Mouse (Mus musculus) activated CD4-positive, CD25-positive, alpha-beta regulatory T cell, adult 9 weeks (primary cell): ENCODE measurements around the gene Il6ra. TPM values are rescaled to one million over a fixed set of nuclear protein-coding genes. Genes with fewer than 3 reads are reported as not detected.

Experiments
- polyA plus RNA-seq: library from polyadenylated mRNA; unstranded; fragments of 100-300 nt; shearing (Covaris generic); gene quantifications from one replicate; pipeline ENCODE4 v1.2.1, GENCODE M21; 2017

Gene Il6ra
- polyA plus RNA-seq = 15.5 TPM

DNA sequence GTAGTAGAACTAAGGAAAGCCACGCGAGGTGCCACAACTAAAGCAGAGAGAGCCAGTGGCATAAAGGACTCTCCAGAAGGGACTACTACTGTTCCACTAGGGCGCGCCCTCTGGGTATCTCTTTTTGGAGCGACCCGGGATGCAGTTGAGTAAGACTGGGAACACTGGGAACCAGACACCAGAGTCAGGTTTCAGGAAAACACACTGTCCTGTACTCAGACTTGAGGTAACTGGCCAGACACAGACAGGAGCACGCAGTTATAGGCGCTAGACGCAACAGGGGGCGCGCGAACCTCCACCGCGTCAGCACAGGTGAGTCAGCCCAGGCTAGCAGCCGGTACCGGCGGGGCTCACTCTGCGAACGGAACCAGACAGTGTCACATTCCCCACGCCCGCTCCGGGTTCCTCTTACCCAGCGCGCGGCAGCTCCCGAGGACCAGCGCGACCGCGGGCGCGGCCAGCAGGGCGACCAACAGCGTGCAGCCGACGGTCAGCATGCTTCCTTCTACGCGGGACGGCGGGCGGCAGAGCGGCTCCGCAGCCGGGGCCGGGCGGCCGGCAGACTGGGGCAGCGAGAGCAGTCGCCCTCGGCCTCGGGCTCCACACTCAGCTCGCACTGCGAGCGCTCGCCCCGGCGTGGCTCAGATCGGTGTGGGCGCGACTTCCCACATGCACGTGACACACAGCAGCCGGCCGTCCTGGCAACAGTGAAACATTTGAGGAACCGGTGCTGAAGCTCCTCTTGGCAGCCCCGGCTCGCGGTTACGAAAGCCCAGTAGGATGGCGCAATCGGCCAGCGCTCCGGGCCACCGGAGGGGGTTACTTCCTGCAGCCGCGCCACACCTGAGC, at the start of gene Il6ra:
Gene Il6ra, minus strand, starts transcription at position 654 of the 849 bp plus-strand sequence.

DNA sequence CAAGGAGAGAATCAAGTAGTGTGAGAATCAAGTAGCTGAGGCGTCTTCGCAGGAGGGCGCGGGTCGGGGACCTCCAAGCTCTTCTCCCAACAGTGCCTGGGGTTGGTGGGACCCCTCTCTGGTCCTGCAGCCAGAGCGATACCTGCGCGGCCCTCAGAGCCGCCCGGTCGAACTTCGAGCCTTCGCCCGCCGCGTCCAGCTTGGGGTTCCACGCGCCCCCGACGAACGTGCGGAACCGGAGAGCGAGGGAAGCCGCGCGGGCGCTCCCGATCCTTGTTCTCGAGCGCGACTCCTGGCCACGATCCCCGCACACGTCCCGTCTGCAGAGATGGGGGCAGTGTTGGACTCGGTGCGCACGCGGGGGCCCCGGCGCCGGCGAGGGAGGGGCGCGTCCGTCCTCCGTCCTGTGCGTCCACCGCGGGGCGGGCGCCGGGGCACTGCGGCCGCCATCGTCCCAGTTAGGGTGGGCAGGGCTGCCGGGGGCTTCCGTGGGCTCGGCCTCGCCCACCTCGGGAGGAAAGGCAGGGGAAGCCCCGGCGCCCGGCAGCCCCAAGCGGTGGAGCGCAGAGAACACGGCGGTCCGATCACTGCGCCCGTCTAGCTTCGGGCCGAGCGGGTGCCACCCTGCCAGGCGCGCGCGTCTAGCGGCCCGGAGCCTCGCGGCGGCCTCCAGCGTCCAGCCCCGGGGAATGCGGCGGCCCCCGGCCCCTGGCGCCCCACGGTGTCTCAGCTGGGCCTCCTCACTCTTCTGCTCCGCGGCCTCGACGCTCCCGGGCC, 82.0 kb downstream of the Il6ra start, which contains the start of gene She:
Gene She, plus strand, starts transcription at position 556 of the 777 bp plus-strand sequence.

Other genes with a start within 250 kb of the Il6ra start
- gene Adar, start 198.2 kb downstream of the Il6ra start, polyA plus RNA-seq = 131 TPM
- 1.5 TPM for gene Chrnb2, start 148.6 kb downstream of the Il6ra start, polyA plus RNA-seq
- 8.6 TPM for gene Ube2q1, start 139.6 kb downstream of the Il6ra start, polyA plus RNA-seq
- 6.6 TPM for gene She, start 81.8 kb downstream of the Il6ra start, polyA plus RNA-seq
- gene Atp8b2, start 50.3 kb upstream of the Il6ra start, polyA plus RNA-seq = 35.5 TPM
- gene Hax1, start 85.6 kb upstream of the Il6ra start, polyA plus RNA-seq = 114 TPM
- 163 TPM for gene 4933434E20Rik, start 138.4 kb upstream of the Il6ra start, polyA plus RNA-seq
- gene Ubap2l, start 139.4 kb upstream of the Il6ra start, polyA plus RNA-seq = 273 TPM
- 945 TPM for gene Tpm3, start 159.5 kb upstream of the Il6ra start, polyA plus RNA-seq
- 0.81 TPM for gene Nup210l, start 190.9 kb upstream of the Il6ra start, polyA plus RNA-seq